Mouse (Mus musculus) E14TG2a.4 (cell line): ENCODE data around the gene Sec23ip.

Experiments used
- CTCF ChIP-seq: conservative IDR thresholded peaks from 2 replicates; pipeline ENCODE4 v1.5.1; 2014; ENCODE audit warnings: low read length
- NANOG ChIP-seq: IDR thresholded peaks from 2 replicates; pipeline ENCODE4 v1.6.1; 2014; ENCODE audit warnings: borderline replicate concordance, low read length, mixed read lengths
- POU5F1 ChIP-seq: IDR thresholded peaks from 2 replicates; pipeline ENCODE4 v1.6.1; 2014; ENCODE audit warnings: low read length, borderline replicate concordance

DNA sequence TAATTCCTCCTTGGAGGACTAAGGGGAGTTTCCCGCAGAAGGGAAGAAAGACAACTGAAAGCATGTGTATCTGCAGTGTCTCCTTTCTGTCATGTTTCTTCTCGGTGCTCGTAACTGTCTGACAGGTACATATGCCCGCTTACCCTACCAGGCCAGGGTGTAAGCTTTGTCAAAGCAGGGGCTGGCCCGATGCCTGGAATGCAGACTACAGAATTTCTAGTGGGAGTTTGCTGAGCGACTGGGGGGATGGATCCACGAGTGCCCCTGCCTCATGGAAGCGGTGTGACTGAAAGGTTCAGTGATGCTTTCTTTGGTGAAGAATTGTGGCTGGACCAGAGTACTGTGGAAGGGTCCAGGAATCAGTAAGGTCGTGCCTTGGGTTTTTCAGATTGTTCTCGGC lies 1.4 kb downstream of the Sec23ip start:
- TF ChIP-seq CTCF = no peak
- TF ChIP-seq NANOG = no peak
- no peak for TF ChIP-seq POU5F1
